Mouse (Mus musculus) heart, postnatal 0 days (tissue): ENCODE results near the gene Zmynd11. TPM values are rescaled to one million over a fixed set of nuclear protein-coding genes. Genes with fewer than 3 reads are reported as not detected.
A peak's percentile ranks its signal among the peaks of the same experiment; 100 is the strongest.

Experiments used
- ATAC-seq: fragments of 200-750 bp; cut with Nextera tagmentation; 2 replicates; pipeline ENCODE4 v1.8.0; 2017; ENCODE audit warnings: low read depth, moderate number of reproducible peaks, moderate library complexity; ENCODE audit not compliant: insufficient read depth
- DNase-seq: peaks from one replicate; pipeline ENCODE4 v3.0.0-alpha.2; 2016; ENCODE audit warnings: low spot score
- H3K27ac ChIP-seq: fragments of 300-500 bp; sonication (generic); 2 replicates; pipeline ENCODE4 v1.5.1; 2014; ENCODE audit warnings: low read depth, mild to moderate bottlenecking
- H3K27me3 ChIP-seq: fragments of 300-500 bp; sonication (generic); 2 replicates; pipeline ENCODE4 v1.6.1; 2014; ENCODE audit warnings: low read length, mixed read lengths; ENCODE audit not compliant: control insufficient read depth, insufficient read depth
- H3K36me3 ChIP-seq: fragments of 300-500 bp; sonication (generic); replicated peaks from 2 replicates; pipeline ENCODE4 v1.6.1; 2014; ENCODE audit warnings: low read length, mixed read lengths; ENCODE audit not compliant: control insufficient read depth, insufficient read depth
- H3K4me1 ChIP-seq: fragments of 300-500 bp; sonication (generic); 2 replicates; pipeline ENCODE4 v1.6.1; 2014; ENCODE audit warnings: antibody characterized with exemption; ENCODE audit not compliant: control insufficient read depth, insufficient read depth
- H3K4me2 ChIP-seq: fragments of 300-500 bp; sonication (generic); 2 replicates; pipeline ENCODE4 v1.6.1; 2014; ENCODE audit warnings: low read depth, mild to moderate bottlenecking, low read length, moderate library complexity
- H3K4me3 ChIP-seq: fragments of 300-500 bp; sonication (generic); 2 replicates; pipeline ENCODE4 v1.5.1; 2014; ENCODE audit warnings: low read depth, low read length
- H3K9ac ChIP-seq: fragments of 300-500 bp; sonication (generic); replicated peaks from 2 replicates; pipeline ENCODE4 v1.6.1; 2014; ENCODE audit warnings: low read depth, low read length, mixed read lengths
- H3K9me3 ChIP-seq: fragments of 300-500 bp; sonication (generic); replicated peaks from 2 replicates; pipeline ENCODE4 v1.6.1; 2016; ENCODE audit warnings: low read length; ENCODE audit not compliant: control insufficient read depth
- CTCF ChIP-seq: IDR thresholded peaks from 2 replicates; pipeline ENCODE4 v1.5.1; 2016; ENCODE audit warnings: antibody characterized with exemption, control low read depth, low read depth
- EP300 ChIP-seq: IDR thresholded peaks from 2 replicates; pipeline ENCODE4 v1.6.1; 2016; ENCODE audit warnings: antibody characterized with exemption, low read depth
- WGBS: fragments of 180-500 bp; shearing (Covaris S2); extraction: QIAGEN DNeasy Blood & Tissue Kit; methylation state at CpG from one replicate; pipeline ENCODE4 v1.1.7; 2014; 5-methylcytosine and 5-hydroxymethylcytosine counted together
- polyA plus RNA-seq: library from polyadenylated mRNA; unstranded; fragments of >200 nt; fragmentation: Nextera tagmentation; extraction: Ambion mirVana; gene quantifications from 2 replicates; pipeline ENCODE4 v1.2.1, GENCODE M21; 2015
- total RNA-seq: library from RNA; depleted of rRNA; stranded (reverse); fragments of >200 nt; gene quantifications from 2 replicates; pipeline ENCODE4 v1.2.3, GENCODE M21; 2014; ENCODE audit warnings: low replicate concordance

Gene Zmynd11
- total and polyA plus RNA-seq, 2 experiments from 2014 or later: 99.9 to 101 TPM

GRCm38 (mm10) chr13:9653018-9653417, 112.1 kb downstream of the Zmynd11 start:
- Histone ChIP-seq H3K9ac (no peak overlapping the region), H3K4me1 (no peaks in the 10 kb centered on the region), H3K27ac (no peak overlapping the region), H3K9me3 (no peaks in the 10 kb centered on the region), H3K4me3 (no peak overlapping the region), H3K36me3 (peaks cover 19% of the 10 kb centered on the region), H3K4me2 (no peak overlapping the region), H3K27me3 (no peaks in the 10 kb centered on the region)
- DNase-seq (no peak), ATAC-seq (no peak)
- TF ChIP-seq CTCF: no peak
- no peak for TF ChIP-seq EP300
- WGBS: 87% methylated on average over 3 of the region's 3 CpGs

- no peak for ATAC-seq
These were observed 114.5 kb downstream of the Zmynd11 start for GRCm38 (mm10) chr13:9650580-9650979.

GRCm38 (mm10) chr13:9649894-9650293, 115.2 kb downstream of the Zmynd11 start:
- no peak overlapping the region for H3K4me2 ChIP-seq
- H3K4me3 ChIP-seq: no peak overlapping the region
- H3K9me3 ChIP-seq: no peaks in the 10 kb centered on the region
- 79% methylated on average over 1 of the region's 1 CpGs for WGBS
- no peak overlapping the region for H3K27ac ChIP-seq
- no peak overlapping the region for H3K9ac ChIP-seq
- ATAC-seq (no peak), DNase-seq (no peak)
- peaks cover 20% of the 10 kb centered on the region for H3K36me3 ChIP-seq
- H3K4me1 ChIP-seq: peaks cover 10% of the 10 kb centered on the region; the same call in 1 of the 2 replicates
- no peaks in the 10 kb centered on the region for H3K27me3 ChIP-seq
- TF ChIP-seq EP300 (no peak), CTCF (no peak)

More at GRCm38 (mm10) chr13:9650580-9650979, 114.5 kb downstream of the Zmynd11 start:
- no peak for DNase-seq
- peaks cover 9% of the 10 kb centered on the region; the same call in 1 of the 2 replicates for H3K4me1 ChIP-seq
- H3K36me3 ChIP-seq: peaks cover 20% of the 10 kb centered on the region
- no peak overlapping the region for H3K9ac ChIP-seq
- no peaks in the 10 kb centered on the region for H3K27me3 ChIP-seq
- H3K9me3 ChIP-seq: no peaks in the 10 kb centered on the region
- no peak overlapping the region for H3K4me3 ChIP-seq
- H3K27ac ChIP-seq: no peak overlapping the region
- TF ChIP-seq CTCF (no peak), EP300 (no peak)
- no peak overlapping the region for H3K4me2 ChIP-seq

- 92% methylated on average over 13 of the region's 13 CpGs for WGBS
- TF ChIP-seq CTCF (no peak), EP300 (no peak)
- ATAC-seq: no peak
- H3K4me3 ChIP-seq: no peak overlapping the region
- no peak overlapping the region for H3K9ac ChIP-seq
- no peak overlapping the region for H3K4me2 ChIP-seq
- no peak overlapping the region for H3K27ac ChIP-seq
- H3K9me3 ChIP-seq: no peaks in the 10 kb centered on the region
- H3K4me1 ChIP-seq: peaks cover 10% of the 10 kb centered on the region; the same call in 1 of the 2 replicates
- peaks cover 20% of the 10 kb centered on the region for H3K36me3 ChIP-seq
- no peak for DNase-seq
- no peaks in the 10 kb centered on the region for H3K27me3 ChIP-seq
These were observed 116.4 kb downstream of the Zmynd11 start for GRCm38 (mm10) chr13:9648716-9649115.

- H3K9me3 ChIP-seq: no peaks in the 10 kb centered on the region
- peaks cover 5% of the 10 kb centered on the region for H3K36me3 ChIP-seq
- no peaks in the 10 kb centered on the region for H3K4me1 ChIP-seq
- 40% methylated on average over 3 of the region's 3 CpGs for WGBS
- H3K4me3 ChIP-seq: no peak overlapping the region
- H3K4me2 ChIP-seq: no peak overlapping the region
- no peak for DNase-seq
- ATAC-seq: no peak
- no peak overlapping the region for H3K9ac ChIP-seq
- no peaks in the 10 kb centered on the region for H3K27me3 ChIP-seq
- H3K27ac ChIP-seq: no peak overlapping the region
- TF ChIP-seq EP300: no peak
- TF ChIP-seq CTCF: no peak
These were observed 127.2 kb downstream of the Zmynd11 start for GRCm38 (mm10) chr13:9637949-9638348.

GRCm38 (mm10) chr13:9636505-9636904, 128.6 kb downstream of the Zmynd11 start:
- H3K27ac ChIP-seq: no peak overlapping the region
- no peak overlapping the region for H3K9ac ChIP-seq
- no peaks in the 10 kb centered on the region for H3K9me3 ChIP-seq
- H3K4me2 ChIP-seq: no peak overlapping the region
- no peaks in the 10 kb centered on the region for H3K27me3 ChIP-seq
- peaks cover 5% of the 10 kb centered on the region for H3K36me3 ChIP-seq
- TF ChIP-seq CTCF (peak; percentile 64), EP300 (no peak)
- DNase-seq (peak; percentile 47), ATAC-seq (peak; percentile 53; the same call in 1 of the 2 replicates)
- 56% methylated on average over 4 of the region's 4 CpGs for WGBS
- H3K4me1 ChIP-seq: no peaks in the 10 kb centered on the region
- H3K4me3 ChIP-seq: no peak overlapping the region
